Mouse (Mus musculus) liver, embryonic 12.5 days (tissue): ENCODE measurements around the gene Trim25. TPM values are rescaled to one million over a fixed set of nuclear protein-coding genes. Genes with fewer than 3 reads are reported as not detected.
"Not testable (repeated sequence)": the region's sequence is repeated elsewhere in the genome, so short reads cannot be mapped to it uniquely, and the experiment has no call there.

Source experiments
- ATAC-seq: fragments of 200-750 bp; cut with Nextera tagmentation; 2 replicates; pipeline ENCODE4 v1.8.0; 2017; ENCODE audit warnings: moderate number of reproducible peaks, mild to moderate bottlenecking, moderate library complexity
- H3K27ac ChIP-seq: fragments of 300-500 bp; sonication (generic); 2 replicates; pipeline ENCODE4 v1.5.1; 2016; ENCODE audit warnings: mild to moderate bottlenecking
- H3K27me3 ChIP-seq: fragments of 300-500 bp; sonication (generic); replicated peaks from 2 replicates; pipeline ENCODE4 v1.6.1; 2016; ENCODE audit warnings: mild to moderate bottlenecking, moderate library complexity
- H3K36me3 ChIP-seq: fragments of 300-500 bp; sonication (generic); 2 replicates; pipeline ENCODE4 v1.6.1; 2016; ENCODE audit warnings: mild to moderate bottlenecking, moderate library complexity
- H3K4me1 ChIP-seq: fragments of 300-500 bp; sonication (generic); 2 replicates; pipeline ENCODE4 v1.6.1; 2016
- H3K4me2 ChIP-seq: fragments of 300-500 bp; sonication (generic); 2 replicates; pipeline ENCODE4 v1.6.1; 2016; ENCODE audit warnings: mild to moderate bottlenecking, moderate library complexity
- H3K4me3 ChIP-seq: fragments of 300-500 bp; sonication (generic); 2 replicates; pipeline ENCODE4 v1.5.1; 2016; ENCODE audit warnings: mild to moderate bottlenecking, moderate library complexity
- H3K9ac ChIP-seq: fragments of 300-500 bp; sonication (generic); 2 replicates; pipeline ENCODE4 v1.6.1; 2016; ENCODE audit warnings: mild to moderate bottlenecking, moderate library complexity
- H3K9me3 ChIP-seq: fragments of 300-500 bp; sonication (generic); replicated peaks from 2 replicates; pipeline ENCODE4 v1.6.1; 2016; ENCODE audit warnings: mild to moderate bottlenecking, moderate library complexity
- WGBS: fragments of 180-500 bp; shearing (Covaris S2); methylation state at CpG from one replicate; pipeline ENCODE4 v1.1.7; 2016; ENCODE audit not compliant: insufficient replicate concordance; 5-methylcytosine and 5-hydroxymethylcytosine counted together
- polyA plus RNA-seq: library from polyadenylated mRNA; unstranded; fragments of >200 nt; fragmentation: Nextera tagmentation; extraction: Ambion mirVana; gene quantifications from 2 replicates; pipeline ENCODE4 v1.2.1, GENCODE M21; 2016

The Trim25 gene
- polyA plus RNA-seq, 1 experiment from 2014 or later = 25.9 TPM

GRCm38 (mm10) chr11:88997343-88997742 is 1.8 kb upstream of the Trim25 start:
- H3K9me3 ChIP-seq, H3K27ac ChIP-seq, ATAC-seq, H3K4me3 ChIP-seq, H3K9ac ChIP-seq, H3K4me2 ChIP-seq, H3K27me3 ChIP-seq, H3K36me3 ChIP-seq: not testable (repeated sequence)
- peaks cover 61% of the 10 kb centered on the region for H3K4me1 ChIP-seq
- 68% methylated on average over 5 of the region's 5 CpGs for WGBS

- peak overlapping the region; percentile 98; the same call in 1 of the 2 replicates for H3K9ac ChIP-seq
- peaks cover 68% of the 10 kb centered on the region for H3K4me1 ChIP-seq
- WGBS = 22% methylated on average over 3 of the region's 3 CpGs
- H3K4me2 ChIP-seq = peak overlapping the region; percentile 93
- peak overlapping the region; percentile 88 for H3K27ac ChIP-seq
- peaks cover 14% of the 10 kb centered on the region; the same call in 1 of the 2 replicates for H3K36me3 ChIP-seq
- no peak for ATAC-seq
- peak overlapping the region; percentile 96 for H3K4me3 ChIP-seq
- no peaks in the 10 kb centered on the region for H3K27me3 ChIP-seq
- H3K9me3 ChIP-seq = no peaks in the 10 kb centered on the region
These were observed 770 bp upstream of the Trim25 start for GRCm38 (mm10) chr11:88998406-88998805.

- peaks cover 70% of the 10 kb centered on the region for H3K4me1 ChIP-seq
These were observed 749 bp downstream of the Trim25 start for GRCm38 (mm10) chr11:88999723-89000526.

GRCm38 (mm10) chr11:89000527-89000819 is 1.3 kb downstream of the Trim25 start:
- Histone ChIP-seq H3K4me2 (peak overlapping the region; percentile 93), H3K27ac (peak overlapping the region; percentile 88), H3K36me3 (peaks cover 32% of the 10 kb centered on the region), H3K9ac (peak overlapping the region; percentile 98), H3K27me3 (no peaks in the 10 kb centered on the region), H3K9me3 (no peaks in the 10 kb centered on the region), H3K4me3 (peak overlapping the region; percentile 96), H3K4me1 (peaks cover 70% of the 10 kb centered on the region)
- ATAC-seq = no peak

More at GRCm38 (mm10) chr11:88999723-89000526, 749 bp downstream of the Trim25 start:
- peak overlapping the region; percentile 98 for H3K9ac ChIP-seq
- no peaks in the 10 kb centered on the region for H3K9me3 ChIP-seq
- H3K36me3 ChIP-seq = peaks cover 27% of the 10 kb centered on the region
- H3K27ac ChIP-seq = peak overlapping the region; percentile 88
- peak; percentile 40 for ATAC-seq
- H3K4me3 ChIP-seq = peak overlapping the region; percentile 96
- H3K27me3 ChIP-seq = no peaks in the 10 kb centered on the region
- peak overlapping the region; percentile 93 for H3K4me2 ChIP-seq
- 5% methylated on average over 33 of the region's 33 CpGs for WGBS

- peaks cover 43% of the 10 kb centered on the region for H3K36me3 ChIP-seq
- no peaks in the 10 kb centered on the region for H3K9me3 ChIP-seq
- H3K4me3 ChIP-seq = peak overlapping the region; percentile 96
- no peak for ATAC-seq
- H3K27me3 ChIP-seq = no peaks in the 10 kb centered on the region
- H3K9ac ChIP-seq = peak overlapping the region; percentile 98
- peak overlapping the region; percentile 93 for H3K4me2 ChIP-seq
- H3K4me1 ChIP-seq = peaks cover 62% of the 10 kb centered on the region
- WGBS = 84% methylated on average over 7 of the region's 7 CpGs
- H3K27ac ChIP-seq = 0 out of 2 replicates have a peak overlapping the region, but pooled peaks have one; percentile 30
These were observed 2.4 kb downstream of the Trim25 start for GRCm38 (mm10) chr11:89001569-89001968.

GRCm38 (mm10) chr11:89002068-89002467 is 2.9 kb downstream of the Trim25 start:
- H3K4me1 ChIP-seq = peaks cover 57% of the 10 kb centered on the region
- H3K36me3 ChIP-seq = peaks cover 48% of the 10 kb centered on the region
- H3K4me3 ChIP-seq = peak overlapping the region; percentile 29
- 76% methylated on average over 5 of the region's 5 CpGs for WGBS
- H3K9ac ChIP-seq = peak overlapping the region; percentile 47
- no peaks in the 10 kb centered on the region for H3K27me3 ChIP-seq
- no peaks in the 10 kb centered on the region for H3K9me3 ChIP-seq
- H3K27ac ChIP-seq = peak overlapping the region; percentile 68
- no peak for ATAC-seq
- H3K4me2 ChIP-seq = peak overlapping the region; percentile 93

GRCm38 (mm10) chr11:89002621-89003020 is 3.4 kb downstream of the Trim25 start:
- Histone ChIP-seq H3K4me1 (peaks cover 60% of the 10 kb centered on the region), H3K27me3 (no peaks in the 10 kb centered on the region), H3K9ac (peak overlapping the region; percentile 47), H3K36me3 (peaks cover 54% of the 10 kb centered on the region), H3K4me2 (peak overlapping the region; percentile 93), H3K27ac (peak overlapping the region; percentile 68), H3K9me3 (no peaks in the 10 kb centered on the region), H3K4me3 (peak overlapping the region; percentile 29)
- no peak for ATAC-seq
- WGBS = 76% methylated on average over 5 of the region's 5 CpGs

GRCm38 (mm10) chr11:89003078-89003477 is 3.9 kb downstream of the Trim25 start:
- WGBS = 61% methylated on average over 6 of the region's 6 CpGs
- Histone ChIP-seq H3K9me3 (no peaks in the 10 kb centered on the region), H3K27me3 (no peaks in the 10 kb centered on the region), H3K36me3 (peaks cover 57% of the 10 kb centered on the region), H3K4me1 (peaks cover 59% of the 10 kb centered on the region), H3K9ac (peak overlapping the region; percentile 47), H3K27ac (peak overlapping the region; percentile 68), H3K4me3 (peak overlapping the region; percentile 29), H3K4me2 (peak overlapping the region; percentile 93)
- ATAC-seq = no peak

- peak overlapping the region; percentile 68 for H3K27ac ChIP-seq
- no peaks in the 10 kb centered on the region for H3K9me3 ChIP-seq
- H3K4me3 ChIP-seq = peak overlapping the region; percentile 29
- peaks cover 64% of the 10 kb centered on the region for H3K36me3 ChIP-seq
- H3K4me1 ChIP-seq = peaks cover 58% of the 10 kb centered on the region
- peak overlapping the region; percentile 93 for H3K4me2 ChIP-seq
- 71% methylated on average over 4 of the region's 4 CpGs for WGBS
- no peaks in the 10 kb centered on the region for H3K27me3 ChIP-seq
- H3K9ac ChIP-seq = no peak overlapping the region
- ATAC-seq = no peak
These were observed 4.5 kb downstream of the Trim25 start for GRCm38 (mm10) chr11:89003726-89004125.

GRCm38 (mm10) chr11:89005473-89005872 is 6.3 kb downstream of the Trim25 start:
- H3K27ac ChIP-seq = no peak overlapping the region
- H3K9ac ChIP-seq = no peak overlapping the region
- no peak for ATAC-seq
- no peak overlapping the region for H3K4me2 ChIP-seq
- H3K4me1 ChIP-seq = peaks cover 54% of the 10 kb centered on the region
- peaks cover 81% of the 10 kb centered on the region for H3K36me3 ChIP-seq
- no peak overlapping the region for H3K4me3 ChIP-seq
- WGBS = 81% methylated on average over 5 of the region's 5 CpGs
- no peaks in the 10 kb centered on the region for H3K27me3 ChIP-seq
- H3K9me3 ChIP-seq = no peaks in the 10 kb centered on the region

GRCm38 (mm10) chr11:89006404-89006803 is 7.2 kb downstream of the Trim25 start:
- Histone ChIP-seq H3K4me1 (peaks cover 44% of the 10 kb centered on the region), H3K36me3 (peaks cover 87% of the 10 kb centered on the region), H3K4me3 (no peak overlapping the region), H3K9ac (no peak overlapping the region), H3K4me2 (no peak overlapping the region), H3K27ac (no peak overlapping the region), H3K27me3 (no peaks in the 10 kb centered on the region), H3K9me3 (no peaks in the 10 kb centered on the region)
- ATAC-seq = no peak

GRCm38 (mm10) chr11:89007582-89007981 is 8.4 kb downstream of the Trim25 start:
- no peak overlapping the region for H3K27ac ChIP-seq

More at GRCm38 (mm10) chr11:89007582-89007981, 8.4 kb downstream of the Trim25 start:
- WGBS = 85% methylated on average over 3 of the region's 3 CpGs
- no peak for ATAC-seq
- Histone ChIP-seq H3K36me3 (peaks cover 92% of the 10 kb centered on the region), H3K4me2 (no peak overlapping the region), H3K4me3 (no peak overlapping the region), H3K9me3 (no peaks in the 10 kb centered on the region), H3K27me3 (no peaks in the 10 kb centered on the region), H3K9ac (no peak overlapping the region), H3K4me1 (peaks cover 34% of the 10 kb centered on the region)
